In genomic region chr1:81316403-81316994, GRCm38 (mm10) we compare ENCODE assay signal across 8 mouse cellular contexts.
DNase-seq lines count a peak whose midpoint lies in the region; ATAC-seq and TF ChIP-seq lines count a peak whose summit lies in the region.

No protein-coding gene starts in this region.

- no peak overlapping the region for H3K27ac ChIP-seq in intestine, postnatal 0 days (ENCODE audit: low read depth, low read length)
- peak overlapping the region; percentile 23 for H3K27ac ChIP-seq in midbrain, embryonic 15.5 days
- H3K27ac ChIP-seq in stomach, postnatal 0 days (replicated peaks), result no peak overlapping the region

- intact Hi-C loops in left cerebral cortex, postnatal 36 days (cut with DNase I), result loop anchor here (1.0 to 10.0 kb wide), 5 partner anchors 201 to 1328 kb away; partner anchors contain the start of gene Irs1

- no peak overlapping the region for H3K9ac ChIP-seq in intestine, postnatal 0 days (ENCODE audit: low read depth, low read length)
- no peak overlapping the region for H3K9ac ChIP-seq in midbrain, embryonic 15.5 days
- H3K9ac ChIP-seq in stomach, postnatal 0 days (ENCODE audit: low read length), result no peak overlapping the region

- no peak overlapping the region for H3K4me3 ChIP-seq in intestine, postnatal 0 days (ENCODE audit: low read depth, low read length)
- no peak overlapping the region for H3K4me3 ChIP-seq in midbrain, embryonic 15.5 days
- no peak overlapping the region for H3K4me3 ChIP-seq in stomach, postnatal 0 days (ENCODE audit: low read depth, low read length)

- peak; percentile 88 for TF ChIP-seq CTCF in intestine, postnatal 0 days (IDR thresholded peaks at IDR 0.05; ENCODE audit: low read depth)
- TF ChIP-seq CTCF in stomach, postnatal 0 days (IDR thresholded peaks at IDR 0.05; ENCODE audit: low read depth), result peak; percentile 94

- no peak for TF ChIP-seq EP300 in stomach, postnatal 0 days (optimal IDR thresholded peaks at IDR 0.05)

- no peaks in the 10 kb centered on the region for H3K36me3 ChIP-seq in intestine, postnatal 0 days (ENCODE audit: control insufficient read depth, insufficient read depth)
- H3K36me3 ChIP-seq in midbrain, embryonic 15.5 days (replicated peaks), result no peaks in the 10 kb centered on the region
- no peaks in the 10 kb centered on the region for H3K36me3 ChIP-seq in stomach, postnatal 0 days (ENCODE audit: control insufficient read depth, insufficient read depth, low read length)

- 53% methylated on average over 9 of the region's 9 CpGs for WGBS in intestine, postnatal 0 days
- WGBS in midbrain, embryonic 15.5 days, result 56% methylated on average over 9 of the region's 9 CpGs
- 50% methylated on average over 9 of the region's 9 CpGs for WGBS in stomach, postnatal 0 days

- DNase-seq in heart, adult 8-10 months (ENCODE audit: low spot score), result peak; percentile 37
- no peak for DNase-seq in heart, adult 11 months
- peak; percentile 63 for DNase-seq in cerebellum, adult 8-10 months
- peak; percentile 36 to 69 for DNase-seq in frontal cortex, postnatal 10 days (ENCODE audit: low spot score in 2 of 2)
- peak; percentile 54 to 68 for DNase-seq in left cerebral cortex, postnatal 36 days (ENCODE audit: low spot score in 2 of 2)
- DNase-seq in stomach, postnatal 0 days (ENCODE audit: low spot score), result peak; percentile 65

- ATAC-seq in intestine, postnatal 0 days, result no peak
- peak; percentile 89 for ATAC-seq in midbrain, embryonic 15.5 days (replicated peaks)
- no peak; the same call in 1 of the 2 replicates for ATAC-seq in stomach, postnatal 0 days (ENCODE audit: low FRiP score, low TSS enrichment)

- no peak overlapping the region for H3K4me2 ChIP-seq in intestine, postnatal 0 days (replicated peaks; ENCODE audit: low read depth)
- H3K4me2 ChIP-seq in midbrain, embryonic 15.5 days, result no peak overlapping the region
- H3K4me2 ChIP-seq in stomach, postnatal 0 days (replicated peaks; ENCODE audit: low read depth), result no peak overlapping the region

- H3K27me3 ChIP-seq in intestine, postnatal 0 days (replicated peaks; ENCODE audit: control insufficient read depth, insufficient read depth, low read length), result no peaks in the 10 kb centered on the region
- H3K27me3 ChIP-seq in midbrain, embryonic 15.5 days (replicated peaks), result no peaks in the 10 kb centered on the region
- no peaks in the 10 kb centered on the region for H3K27me3 ChIP-seq in stomach, postnatal 0 days (ENCODE audit: control insufficient read depth, insufficient read depth, low read length)

- no peaks in the 10 kb centered on the region for H3K4me1 ChIP-seq in intestine, postnatal 0 days (replicated peaks; ENCODE audit: control insufficient read depth, insufficient read depth, low read length)
- peaks cover 7% of the 10 kb centered on the region for H3K4me1 ChIP-seq in midbrain, embryonic 15.5 days
- no peaks in the 10 kb centered on the region for H3K4me1 ChIP-seq in stomach, postnatal 0 days (replicated peaks; ENCODE audit: control insufficient read depth, insufficient read depth)

- H3K9me3 ChIP-seq in intestine, postnatal 0 days (ENCODE audit: control insufficient read depth), result no peaks in the 10 kb centered on the region
- no peaks in the 10 kb centered on the region for H3K9me3 ChIP-seq in midbrain, embryonic 15.5 days
- H3K9me3 ChIP-seq in stomach, postnatal 0 days (ENCODE audit: control insufficient read depth, low read length), result no peaks in the 10 kb centered on the region
